Mouse (Mus musculus): Measurements from ENCODE around the gene Cpped1.

GRCm38 (mm10) chr16:11848990-11849658 lies 60.1 kb downstream of the Cpped1 start:
- no peak for TF ChIP-seq CTCF (IDR thresholded peaks at IDR 0.05; ENCODE audit: extremely low read depth, insufficient read length, insufficient replicate concordance, low read depth, low read length)
- no peak for TF ChIP-seq POLR2A (IDR thresholded peaks at IDR 0.05; ENCODE audit: low read depth, low read length)

Data from small intestine, adult 2 months (tissue).